Mouse (Mus musculus) embryo, embryonic 10 days (tissue): ENCODE data around the gene Nectin1.

ENCODE experiments used
- DNase-seq: peaks from one replicate; pipeline ENCODE4 v3.0.0-alpha.2; 2015; ENCODE audit warnings: low spot score

Nectin1 gene

GRCm38 (mm10) chr9:43741277-43741676, 2.5 kb upstream of the Nectin1 start:
- no peak for DNase-seq

GRCm38 (mm10) chr9:43742066-43742465, 1.7 kb upstream of the Nectin1 start:
- DNase-seq, result no peak

GRCm38 (mm10) chr9:43742902-43743646, 710 bp upstream of the Nectin1 start:
- DNase-seq, result peak; percentile 71

- peak; percentile 34 for DNase-seq
Measured at GRCm38 (mm10) chr9:43744138-43744981, 576 bp downstream of the Nectin1 start.

GRCm38 (mm10) chr9:43745051-43745792, 1.4 kb downstream of the Nectin1 start:
- peak; percentile 81 for DNase-seq

GRCm38 (mm10) chr9:43745951-43746703, 2.3 kb downstream of the Nectin1 start:
- peak; percentile 56 for DNase-seq

- DNase-seq, result no peak
Measured at GRCm38 (mm10) chr9:43747710-43748109, 3.9 kb downstream of the Nectin1 start.

- no peak for DNase-seq
Measured at GRCm38 (mm10) chr9:43748519-43748918, 4.7 kb downstream of the Nectin1 start.

- DNase-seq, result no peak
Measured at GRCm38 (mm10) chr9:43750053-43750452, 6.3 kb downstream of the Nectin1 start.

- DNase-seq, result no peak
Measured at GRCm38 (mm10) chr9:43751111-43751510, 7.3 kb downstream of the Nectin1 start.

GRCm38 (mm10) chr9:43753481-43753880, 9.7 kb downstream of the Nectin1 start:
- no peak for DNase-seq

GRCm38 (mm10) chr9:43754083-43754482, 10.3 kb downstream of the Nectin1 start:
- no peak for DNase-seq

- DNase-seq, result peak; percentile 29
Measured at GRCm38 (mm10) chr9:43754768-43755197, 11.0 kb downstream of the Nectin1 start.

GRCm38 (mm10) chr9:43755464-43755863, 11.7 kb downstream of the Nectin1 start:
- DNase-seq, result no peak

- no peak for DNase-seq
Measured at GRCm38 (mm10) chr9:43755928-43756327, 12.1 kb downstream of the Nectin1 start.

- no peak for DNase-seq
Measured at GRCm38 (mm10) chr9:43757225-43757624, 13.4 kb downstream of the Nectin1 start.

GRCm38 (mm10) chr9:43757972-43758965, 14.5 kb downstream of the Nectin1 start:
- DNase-seq, result no peak

GRCm38 (mm10) chr9:43760078-43760477, 16.3 kb downstream of the Nectin1 start:
- no peak for DNase-seq

- peak; percentile 78 for DNase-seq
Measured at GRCm38 (mm10) chr9:43761181-43761820, 17.5 kb downstream of the Nectin1 start.

GRCm38 (mm10) chr9:43761941-43762340, 18.2 kb downstream of the Nectin1 start:
- no peak for DNase-seq
